30 mouse cellular contexts compared by ENCODE assay signal in the genomic region with DNA sequence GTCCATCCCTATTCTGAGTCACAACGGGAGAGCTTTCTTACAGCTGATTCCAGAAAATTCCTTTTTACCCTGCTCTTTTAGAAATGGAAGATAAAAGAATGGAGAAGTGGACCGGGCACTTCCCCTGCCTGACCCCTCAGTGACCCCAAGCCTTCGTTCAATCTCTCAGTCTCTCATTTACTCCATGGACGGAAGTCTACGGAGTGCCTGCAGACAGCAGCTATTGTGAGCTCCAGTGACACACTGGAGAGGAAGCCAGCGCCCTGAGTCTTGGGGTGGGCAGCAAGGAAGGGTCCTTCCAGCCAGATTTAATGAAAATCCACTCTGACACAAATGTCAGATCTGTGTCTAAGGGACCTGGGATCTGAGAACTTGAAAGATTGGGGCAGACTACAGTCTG. TPM values are rescaled to one million over a fixed set of nuclear protein-coding genes. Genes with fewer than 3 reads are reported as not detected.
DNase-seq lines count a peak whose midpoint lies in the region; ATAC-seq and TF ChIP-seq lines count a peak whose summit lies in the region.
"Had no signal": no experiment of that assay in that cellular context is flagged by ENCODE, and none has a peak within 500 bp of the region (broad histone marks: within the 10 kb centered on the region; RNA-seq: fewer than 3 reads in every experiment).

No protein-coding gene starts in this region.

- H3K36me3 ChIP-seq in heart, postnatal 0 days (replicated peaks; ENCODE audit: control insufficient read depth, insufficient read depth, low read length), result no peaks in the 10 kb centered on the region
- no peaks in the 10 kb centered on the region for H3K36me3 ChIP-seq in liver, embryonic 13.5 days
- no peaks in the 10 kb centered on the region for H3K36me3 ChIP-seq in liver, postnatal 0 days (replicated peaks; ENCODE audit: insufficient read depth, low read length)
- H3K36me3 ChIP-seq: embryonic facial prominence, embryonic 13.5 days; hindbrain, embryonic 12.5 days; limb, embryonic 13.5 days; midbrain, embryonic 10.5 days; midbrain, embryonic 15.5 days; neural tube, embryonic 15.5 days had no signal

- H3K27me3 ChIP-seq in heart, postnatal 0 days (ENCODE audit: control insufficient read depth, insufficient read depth, low read length), result no peaks in the 10 kb centered on the region
- H3K27me3 ChIP-seq in liver, embryonic 13.5 days, result no peaks in the 10 kb centered on the region
- H3K27me3 ChIP-seq in liver, postnatal 0 days (ENCODE audit: insufficient read depth, low read length), result no peaks in the 10 kb centered on the region
- H3K27me3 ChIP-seq: embryonic facial prominence, embryonic 13.5 days; hindbrain, embryonic 12.5 days; limb, embryonic 13.5 days; midbrain, embryonic 15.5 days; neural tube, embryonic 15.5 days had no signal

- no peak overlapping the region for H3K4me3 ChIP-seq in gastrocnemius, adult 2 months
- no peak overlapping the region for H3K4me3 ChIP-seq in heart, postnatal 0 days (ENCODE audit: low read depth, low read length)
- H3K4me3 ChIP-seq in liver, embryonic 13.5 days (replicated peaks), result no peak overlapping the region
- no peak overlapping the region for H3K4me3 ChIP-seq in liver, postnatal 0 days (ENCODE audit: low read depth, low read length)
- H3K4me3 ChIP-seq: embryonic facial prominence, embryonic 13.5 days; hindbrain, embryonic 12.5 days; limb, embryonic 13.5 days; midbrain, embryonic 10.5 days; midbrain, embryonic 15.5 days; neural tube, embryonic 15.5 days had no signal

- DNase-seq in gastrocnemius, adult 2 months, result no peak
- no peak for DNase-seq in gastrocnemius, postnatal 25 days
- DNase-seq in heart, postnatal 0 days (ENCODE audit: low spot score), result no peak
- DNase-seq in heart, adult 9 months (ENCODE audit: low spot score in 2 of 2), result no peak
- DNase-seq in liver, embryonic 13.5 days, result no peak
- DNase-seq in liver, postnatal 0 days, result no peak
- peak; percentile 34 for DNase-seq in Muller cell, postnatal 12 days (ENCODE audit: inconsistent ontology term)
- DNase-seq in frontal cortex, adult 2 months (ENCODE audit: extremely low spot score in 1 of 2, low spot score in 1 of 2), result no peak
- DNase-seq: adrenal gland, adult 2 months; adrenal gland, postnatal 36 days; cerebellum, adult 18-20 months; cerebellum, postnatal 10 days; forebrain, postnatal 0 days; gastrocnemius, postnatal 14 days; heart, adult 18-20 months; kidney, postnatal 36 days; retina, postnatal 1 day; right cerebral cortex, postnatal 14 days; thymus, postnatal 4 days had no signal

- no peak overlapping the region for H3K9ac ChIP-seq in heart, postnatal 0 days (replicated peaks; ENCODE audit: low read depth, low read length)
- H3K9ac ChIP-seq in liver, embryonic 13.5 days, result no peak overlapping the region
- H3K9ac ChIP-seq in liver, postnatal 0 days (replicated peaks), result no peak overlapping the region
- H3K9ac ChIP-seq: embryonic facial prominence, embryonic 13.5 days; forebrain, postnatal 0 days; hindbrain, embryonic 12.5 days; limb, embryonic 13.5 days; liver, embryonic 14.5 days; midbrain, embryonic 15.5 days; neural tube, embryonic 15.5 days had no signal

- ATAC-seq in heart, postnatal 0 days (ENCODE audit: insufficient read depth, low read depth), result no peak; the same call in 1 of the 2 replicates
- ATAC-seq in liver, embryonic 13.5 days (ENCODE audit: low read depth), result no peak
- no peak for ATAC-seq in liver, postnatal 0 days
- ATAC-seq: activated CD4-positive, CD25-positive, alpha-beta regulatory T cell, adult 4 months; CD4-positive, CD25-positive, alpha-beta regulatory T cell, adult 4 months; forebrain, postnatal 0 days; intestine, embryonic 16.5 days; midbrain, embryonic 15.5 days had no signal

- H3K4me1 ChIP-seq in heart, postnatal 0 days (ENCODE audit: control insufficient read depth, insufficient read depth), result 0 out of 2 replicates have a peak, but pooled peaks cover 5% of the 10 kb centered on the region
- H3K4me1 ChIP-seq in liver, embryonic 13.5 days (replicated peaks), result peaks cover 40% of the 10 kb centered on the region
- peaks cover 2% of the 10 kb centered on the region; the same call in 1 of the 2 replicates for H3K4me1 ChIP-seq in liver, postnatal 0 days (ENCODE audit: insufficient read depth)
- H3K4me1 ChIP-seq: embryonic facial prominence, embryonic 13.5 days; hindbrain, embryonic 12.5 days; limb, embryonic 13.5 days; midbrain, embryonic 15.5 days; neural tube, embryonic 15.5 days had no signal

- no peak for TF ChIP-seq EP300 in heart, postnatal 0 days (IDR thresholded peaks at IDR 0.05; ENCODE audit: low read depth)
- TF ChIP-seq EP300 in liver, postnatal 0 days (IDR thresholded peaks at IDR 0.05; ENCODE audit: low read depth), result no peak

- 22% methylated on average over 6 of the region's 6 CpGs for WGBS in heart, postnatal 0 days
- WGBS in liver, embryonic 13.5 days (ENCODE audit: insufficient replicate concordance), result 37% methylated on average over 6 of the region's 6 CpGs
- 27% methylated on average over 6 of the region's 6 CpGs for WGBS in liver, postnatal 0 days (ENCODE audit: insufficient replicate concordance)

- intact Hi-C loops in gastrocnemius, adult 2 months (cut with DNase I), result no loop called here

- H3K27ac ChIP-seq in gastrocnemius, adult 2 months, result 0 out of 2 replicates have a peak overlapping the region, but pooled peaks have one; percentile 21
- H3K27ac ChIP-seq in heart, postnatal 0 days (ENCODE audit: low read depth), result 0 out of 2 replicates have a peak overlapping the region, but pooled peaks have one; percentile 21
- peak overlapping the region; percentile 18; the same call in 1 of the 2 replicates for H3K27ac ChIP-seq in liver, embryonic 13.5 days
- H3K27ac ChIP-seq in liver, postnatal 0 days (ENCODE audit: low read depth), result no peak overlapping the region
- H3K27ac ChIP-seq: embryonic facial prominence, embryonic 13.5 days; hindbrain, embryonic 12.5 days; limb, embryonic 13.5 days; liver, embryonic 14.5 days; midbrain, embryonic 15.5 days; neural tube, embryonic 15.5 days had no signal

- H3K4me2 ChIP-seq in heart, postnatal 0 days (ENCODE audit: low read depth, low read length), result no peak overlapping the region
- no peak overlapping the region for H3K4me2 ChIP-seq in liver, embryonic 13.5 days
- H3K4me2 ChIP-seq in liver, postnatal 0 days (ENCODE audit: low read depth, low read length), result no peak overlapping the region
- H3K4me2 ChIP-seq: embryonic facial prominence, embryonic 13.5 days; hindbrain, embryonic 12.5 days; limb, embryonic 13.5 days; midbrain, embryonic 15.5 days; neural tube, embryonic 15.5 days had no signal

- no peaks in the 10 kb centered on the region for H3K9me3 ChIP-seq in heart, postnatal 0 days (replicated peaks; ENCODE audit: control insufficient read depth, low read length)
- H3K9me3 ChIP-seq in liver, embryonic 13.5 days (replicated peaks), result no peaks in the 10 kb centered on the region
- no peaks in the 10 kb centered on the region for H3K9me3 ChIP-seq in liver, postnatal 0 days (ENCODE audit: low read length)
- H3K9me3 ChIP-seq: embryonic facial prominence, embryonic 13.5 days; hindbrain, embryonic 12.5 days; limb, embryonic 13.5 days; midbrain, embryonic 10.5 days; midbrain, embryonic 15.5 days; neural tube, embryonic 15.5 days had no signal

- no peak for TF ChIP-seq CTCF in gastrocnemius, adult 2 months (IDR thresholded peaks at IDR 0.05)
- TF ChIP-seq CTCF in heart, postnatal 0 days (IDR thresholded peaks at IDR 0.05; ENCODE audit: low read depth), result no peak
- no peak for TF ChIP-seq CTCF in liver, postnatal 0 days (IDR thresholded peaks at IDR 0.05; ENCODE audit: low read depth)

RNA-seq across cellular contexts. Expression of gene Tspan18, which starts 12.3 kb away (rescaled TPM):
- total RNA-seq in gastrocnemius, adult 2 months (2021), result 1 to 10 TPM; 1.5 to 2.4 TPM
- total RNA-seq in gastrocnemius, postnatal 25 days (2021), result 1 to 10 TPM; 3.8 TPM
- total RNA-seq in heart, postnatal 0 days (2014; rRNA removed; ENCODE audit: low replicate concordance), result 64.4 and 66.2 TPM in 2 replicates
- polyA plus RNA-seq in heart, postnatal 0 days (2015; fragmentation: Nextera tagmentation; extraction: Ambion mirVana), result 37.6 and 39.8 TPM in 2 replicates
- polyA plus RNA-seq in liver, embryonic 13.5 days (2015; fragmentation: Nextera tagmentation; extraction: Ambion mirVana), result 3.7 and 3.9 TPM in 2 replicates
- polyA plus RNA-seq in liver, postnatal 0 days (2015; fragmentation: Nextera tagmentation; extraction: Ambion mirVana), result 2.6 and 2.8 TPM in 2 replicates
- polyA plus RNA-seq in frontal cortex, adult 2 months (2012; rRNA removed), result 4.3 TPM in 2 replicates
- total RNA-seq: megakaryocyte progenitor cell, adult 5-6 weeks had no signal
